ENCODE assay signal across 10 mouse cellular contexts in the genomic region with DNA sequence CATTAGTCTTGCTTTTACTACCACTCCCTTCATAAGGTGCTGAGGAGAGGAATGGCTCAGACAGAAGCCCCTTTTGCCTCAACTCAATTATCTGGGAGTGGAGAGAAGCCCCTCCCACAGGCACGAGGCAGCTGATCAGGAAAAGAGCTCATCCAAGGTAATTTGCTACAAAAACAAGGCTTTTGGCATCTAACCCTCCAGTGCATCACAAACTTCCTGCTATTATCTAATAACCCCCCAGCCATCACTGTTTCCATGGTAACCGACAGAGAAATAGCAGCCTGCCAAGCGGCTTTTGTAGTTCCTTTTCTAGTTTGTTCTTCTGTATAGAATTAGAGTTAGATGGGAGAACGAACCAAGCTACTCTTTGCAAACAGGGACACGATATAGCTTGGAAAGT. TPM values are rescaled to one million over a fixed set of nuclear protein-coding genes. Genes with fewer than 3 reads are reported as not detected.
DNase-seq lines count a peak whose midpoint lies in the region; ATAC-seq and TF ChIP-seq lines count a peak whose summit lies in the region.
"Had no signal": no experiment of that assay in that cellular context is flagged by ENCODE, and none has a peak within 500 bp of the region (broad histone marks: within the 10 kb centered on the region; RNA-seq: fewer than 3 reads in every experiment).

No protein-coding gene starts in this region.

- no peak overlapping the region for H3K9ac ChIP-seq in liver, adult 2 months (ENCODE audit: low read depth, low read length)
- H3K9ac ChIP-seq in liver, embryonic 11.5 days (ENCODE audit: low read depth, low read length): no peak overlapping the region

- H3K27ac ChIP-seq in liver, adult 2 months (replicated peaks; ENCODE audit: insufficient read depth, low read depth, low read length): no peak overlapping the region; the same call in 1 of the 2 replicates
- no peak overlapping the region for H3K27ac ChIP-seq in liver, embryonic 11.5 days (ENCODE audit: low read depth, low read length)
- H3K27ac ChIP-seq in embryonic facial prominence, embryonic 10.5 days (replicated peaks): no peak overlapping the region

- no peaks in the 10 kb centered on the region; the same call in 1 of the 2 replicates for H3K4me1 ChIP-seq in liver, adult 2 months (ENCODE audit: control insufficient read depth, insufficient read depth, low read length)
- no peaks in the 10 kb centered on the region for H3K4me1 ChIP-seq in liver, embryonic 11.5 days (replicated peaks; ENCODE audit: control insufficient read depth, insufficient read depth, low read length)
- H3K4me1 ChIP-seq in embryonic facial prominence, embryonic 10.5 days: peaks cover 22% of the 10 kb centered on the region

- H3K79me2 ChIP-seq in liver, adult 2 months (ENCODE audit: control insufficient read depth, insufficient read depth, low read length): no peaks in the 10 kb centered on the region

- H3K36me3 ChIP-seq in liver, adult 2 months (ENCODE audit: control insufficient read depth, insufficient read depth, low read length): peaks cover 60% of the 10 kb centered on the region
- H3K36me3 ChIP-seq in liver, embryonic 11.5 days (ENCODE audit: control insufficient read depth, insufficient read depth, low read length): peaks cover 13% of the 10 kb centered on the region; the same call in 1 of the 2 replicates
- peaks cover 92% of the 10 kb centered on the region for H3K36me3 ChIP-seq in embryonic facial prominence, embryonic 10.5 days (replicated peaks)

- no peak overlapping the region for H3K4me3 ChIP-seq in liver, adult 2 months (ENCODE audit: insufficient read depth, low read depth, low read length)
- H3K4me3 ChIP-seq in liver, embryonic 11.5 days (ENCODE audit: low read depth, low read length): no peak overlapping the region
- no peak overlapping the region for H3K4me3 ChIP-seq in embryonic facial prominence, embryonic 10.5 days
- H3K4me3 ChIP-seq: erythroblast, embryonic 14.5 days had no signal

- no peak for ATAC-seq in liver, embryonic 11.5 days (replicated peaks; ENCODE audit: low FRiP score)

- H3K9me3 ChIP-seq in liver, embryonic 11.5 days (ENCODE audit: control insufficient read depth, low read length): no peaks in the 10 kb centered on the region
- H3K9me3 ChIP-seq in embryonic facial prominence, embryonic 10.5 days: no peaks in the 10 kb centered on the region

- no peak for TF ChIP-seq POLR2A in liver, adult 2 months (IDR thresholded peaks at IDR 0.05; ENCODE audit: extremely low read depth, insufficient read depth, low read length)

- 68% methylated on average over 5 of the region's 5 CpGs for WGBS in liver, adult 2 months
- 65% methylated on average over 5 of the region's 5 CpGs for WGBS in liver, embryonic 11.5 days
- 41% methylated on average over 5 of the region's 5 CpGs for WGBS in embryonic facial prominence, embryonic 10.5 days

- H3K27me3 ChIP-seq in liver, adult 2 months (ENCODE audit: control insufficient read depth, insufficient read depth, low read length): no peaks in the 10 kb centered on the region
- no peaks in the 10 kb centered on the region for H3K27me3 ChIP-seq in liver, embryonic 11.5 days (replicated peaks; ENCODE audit: control insufficient read depth, insufficient read depth, low read length)
- no peaks in the 10 kb centered on the region for H3K27me3 ChIP-seq in embryonic facial prominence, embryonic 10.5 days (replicated peaks; ENCODE audit: low read depth, poor library complexity, severe bottlenecking)

- no peak overlapping the region for H3K4me2 ChIP-seq in liver, embryonic 11.5 days

- peak; percentile 26 for DNase-seq in liver, adult 2 months (ENCODE audit: extremely low read depth, low read depth, low spot score)
- DNase-seq in liver, embryonic 11.5 days (ENCODE audit: low spot score): no peak
- peak; percentile 19 for DNase-seq in embryonic facial prominence, embryonic 10.5 days (ENCODE audit: low spot score)
- peak; percentile 44 to 54 for DNase-seq in heart, adult 9 months (ENCODE audit: low spot score in 2 of 2)
- peak; percentile 71 for DNase-seq in layer of hippocampus, adult 9-11 months
- no peak for DNase-seq in urinary bladder, postnatal 25 days (ENCODE audit: low spot score)
- DNase-seq in cerebellum, adult 8-10 months: no peak
- DNase-seq: thymus, postnatal 14 days had no signal

- no peak for TF ChIP-seq CTCF in liver, adult 2 months (IDR thresholded peaks at IDR 0.05; ENCODE audit: low read depth, low read length)

RNA-seq across cellular contexts. Expression of a gene that starts 3.9 kb away (rescaled TPM):
- not detected in 2 replicates for total RNA-seq in liver, adult 2 months (2014; rRNA removed)
- not detected in 2 replicates for polyA plus RNA-seq in liver, adult 2 months (2012; rRNA removed)
- polyA plus RNA-seq in liver, embryonic 11.5 days (2014; fragmentation: Nextera tagmentation; extraction: Ambion mirVana): not detected in 2 replicates
- polyA plus RNA-seq in embryonic facial prominence, embryonic 10.5 days (2016; fragmentation: Nextera tagmentation; extraction: Ambion mirVana): not detected in 2 replicates
- total RNA-seq: left cerebral cortex, adult 8-10 months had no signal
- polyA plus RNA-seq: erythroblast, embryonic 14.5 days had no signal

RNA-seq across cellular contexts. Expression of a gene that starts 18.3 kb away (rescaled TPM):
- total RNA-seq in liver, adult 2 months (2014; rRNA removed): 24.9 and 27.9 TPM in 2 replicates
- polyA plus RNA-seq in liver, adult 2 months (2012; rRNA removed): 33.0 and 33.6 TPM in 2 replicates
- 62.4 and 69.8 TPM in 2 replicates for polyA plus RNA-seq in liver, embryonic 11.5 days (2014; fragmentation: Nextera tagmentation; extraction: Ambion mirVana)
- 55.5 and 57.0 TPM in 2 replicates for polyA plus RNA-seq in embryonic facial prominence, embryonic 10.5 days (2016; fragmentation: Nextera tagmentation; extraction: Ambion mirVana)

RNA-seq across cellular contexts. Expression of a gene that starts 35.3 kb away (rescaled TPM):
- total RNA-seq in liver, adult 2 months (2014; rRNA removed): 0.46 and 0.94 TPM in 2 replicates
- 3.5 and 4.3 TPM in 2 replicates for polyA plus RNA-seq in liver, adult 2 months (2012; rRNA removed)
- polyA plus RNA-seq in liver, embryonic 11.5 days (2014; fragmentation: Nextera tagmentation; extraction: Ambion mirVana): 2.3 and 3.3 TPM in 2 replicates
- polyA plus RNA-seq in embryonic facial prominence, embryonic 10.5 days (2016; fragmentation: Nextera tagmentation; extraction: Ambion mirVana): 1.9 and 2.4 TPM in 2 replicates

Comparison
In these comparisons a context has a peak if more than half of its experiments do, and no peak if none do; other contexts are left out.
1. DNase-seq: peak in liver, adult 2 months (single experiment), embryonic facial prominence, embryonic 10.5 days (single experiment), heart, adult 9 months (2 of 2) and layer of hippocampus, adult 9-11 months (single experiment); none in liver, embryonic 11.5 days (single experiment), urinary bladder, postnatal 25 days (single experiment) and cerebellum, adult 8-10 months (single experiment).